Mouse (Mus musculus) brain, embryonic 14.5 days (tissue): Measurements from ENCODE around the gene Atp6v1e1.

ENCODE experiments used
- CTCF ChIP-seq: fragments of 200-500 bp; IDR thresholded peaks from 2 replicates; pipeline ENCODE4 v1.5.1; 2012; ENCODE audit warnings: inconsistent platforms, mild to moderate bottlenecking, moderate library complexity, borderline replicate concordance; ENCODE audit not compliant: insufficient read depth, insufficient read length; ENCODE audit errors: extremely low read depth
- POLR2A ChIP-seq: fragments of 200-500 bp; IDR thresholded peaks from 2 replicates; pipeline ENCODE4 v1.6.1; 2012; ENCODE audit warnings: mild to moderate bottlenecking, inconsistent platforms, borderline replicate concordance; ENCODE audit not compliant: poor library complexity, insufficient read depth, insufficient read length, severe bottlenecking; ENCODE audit errors: extremely low read depth

DNA sequence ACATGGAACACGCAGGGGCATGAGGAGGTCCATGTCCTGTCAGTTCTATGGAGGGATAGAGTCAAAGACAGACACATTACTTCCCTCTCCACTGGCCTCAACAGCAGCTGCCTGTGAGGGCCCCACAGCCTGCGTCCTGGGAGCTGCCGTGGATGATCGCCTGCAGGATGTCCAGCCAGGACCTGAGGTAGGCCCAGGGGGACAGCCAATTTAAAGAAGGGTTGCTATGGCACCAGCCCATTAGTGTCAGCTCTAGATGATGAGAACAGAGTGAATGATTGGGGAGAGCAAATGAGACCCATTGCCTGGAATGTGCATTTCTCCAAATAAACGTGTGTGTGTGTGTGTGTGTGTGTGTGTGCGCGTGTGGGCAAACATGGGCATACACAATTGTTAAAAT lies 38.2 kb downstream of the Atp6v1e1 start:
- TF ChIP-seq CTCF (no peak), POLR2A (no peak)
